Mouse (Mus musculus): ENCODE measurements at regions not wholly inside any gene's neighbourhood (a gene's known extent, or its start where the extent isn't known, plus 50 kb on each side); places are given as distances from the start of the nearest gene placed in this dataset.
A peak's percentile ranks its signal among the peaks of the same experiment; 100 is the strongest.

DNA sequence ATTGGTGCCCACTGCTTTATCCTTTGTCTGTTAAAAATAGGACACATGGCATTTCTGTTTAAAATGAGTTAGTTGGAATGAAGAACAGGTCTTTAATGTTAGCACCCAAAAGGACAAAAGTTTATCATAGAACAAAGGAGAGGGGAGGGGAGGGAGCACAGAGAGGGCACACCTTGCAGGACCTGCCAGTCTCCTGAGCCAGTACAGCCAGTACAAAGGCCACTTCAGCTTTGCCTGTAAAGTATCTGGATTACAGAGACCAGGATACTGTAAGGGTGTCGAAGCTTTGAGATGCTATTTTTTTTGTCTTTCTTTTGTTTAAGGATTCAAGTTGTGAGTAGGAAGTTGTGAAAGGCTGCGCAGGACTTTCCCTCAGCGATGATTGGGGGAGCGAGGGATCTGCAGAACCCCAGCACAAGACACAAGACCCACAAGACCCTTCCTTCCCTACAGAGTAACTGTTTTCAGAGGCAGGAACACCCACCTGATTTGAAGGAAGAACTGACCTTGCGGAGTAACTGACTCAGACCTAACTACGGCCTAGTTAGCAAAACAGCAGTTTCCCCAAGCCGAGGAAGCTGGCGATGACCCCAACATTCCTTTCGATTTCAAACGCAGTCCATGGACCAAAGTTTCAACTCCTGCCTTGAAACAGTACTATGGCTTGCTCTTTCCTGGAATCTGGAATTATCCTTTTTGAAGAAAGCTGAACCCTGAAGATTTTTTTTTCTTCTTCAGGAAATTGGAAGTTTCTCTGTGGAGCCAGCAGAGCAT lies 178.1 kb downstream of the Efnb2 start:
- DNase-seq = peak; percentile 14

DNA sequence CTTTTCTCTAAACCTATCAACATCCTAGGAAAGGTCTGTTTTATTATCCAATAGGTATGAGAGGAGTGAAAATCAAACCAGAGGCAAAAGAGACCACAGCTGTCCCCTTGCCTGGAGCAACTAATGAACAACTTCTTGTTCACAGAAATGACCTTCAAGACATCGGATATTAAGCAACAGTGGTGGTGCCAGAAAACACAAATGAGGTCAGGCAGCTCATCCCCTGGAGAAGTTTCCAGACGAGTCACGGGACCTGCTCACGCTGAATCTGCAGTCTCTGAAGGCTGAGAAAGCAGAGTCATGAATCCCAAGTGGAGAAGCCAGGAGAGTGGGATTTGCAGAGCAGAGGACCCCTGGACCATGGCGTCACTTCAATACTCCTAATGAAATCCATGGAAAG lies 183.6 kb downstream of the Efnb2 start:
- DNase-seq = peak; percentile 42

DNA sequence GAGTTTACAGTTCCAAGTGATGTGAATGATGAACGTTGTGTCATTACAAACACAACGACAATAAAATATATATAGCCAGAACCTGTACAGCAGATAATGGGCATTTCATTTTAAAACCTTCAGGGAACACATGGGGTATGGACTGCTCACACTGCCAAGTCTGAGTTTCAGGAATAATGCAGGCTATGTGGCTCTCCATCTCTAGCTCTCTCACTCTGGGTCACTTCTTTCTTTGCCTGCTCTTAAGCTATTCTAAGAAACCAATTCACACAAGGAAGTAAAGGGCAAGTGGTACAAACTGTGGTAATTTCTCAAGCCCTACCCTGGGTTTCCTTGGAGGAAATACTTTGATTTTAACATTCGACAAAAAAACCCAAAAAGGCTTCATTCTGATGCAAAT lies 192.5 kb downstream of the Efnb2 start:
- no peak for DNase-seq

DNA sequence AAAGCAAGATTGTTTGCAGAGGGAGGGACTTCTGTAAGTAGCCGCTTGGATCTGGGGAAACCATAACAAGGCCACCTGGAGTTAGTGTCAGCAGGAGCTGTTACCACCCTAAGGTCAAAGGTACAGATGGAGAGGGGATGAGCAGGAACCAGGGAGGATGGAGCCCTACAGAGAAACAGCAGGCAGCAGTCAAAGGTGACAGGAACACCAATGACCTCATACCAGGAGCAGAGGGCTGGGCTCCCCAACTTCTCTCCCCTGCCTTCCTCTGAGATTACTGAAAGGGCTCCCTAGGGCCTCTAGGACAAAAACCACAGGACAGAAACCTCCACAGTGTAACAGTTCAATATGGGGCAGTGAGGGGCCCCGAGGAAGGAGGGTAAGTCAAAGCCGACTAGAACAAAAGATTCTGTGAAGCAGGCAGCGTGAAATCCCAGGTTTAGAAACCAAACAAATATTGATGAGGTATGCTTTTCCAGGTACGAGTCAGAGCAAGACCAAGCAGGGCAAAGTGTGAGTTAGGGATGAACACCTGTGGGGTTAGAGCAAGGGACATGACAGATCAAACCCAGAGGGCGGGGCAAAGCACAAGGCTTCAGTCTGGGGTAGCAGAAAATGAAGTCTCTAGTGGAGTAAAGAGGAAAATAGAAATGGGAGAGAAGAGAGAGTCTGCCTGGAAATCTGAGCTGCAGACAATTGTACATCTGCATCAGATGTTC lies 194.4 kb downstream of the Efnb2 start:
- no peak for DNase-seq

DNA sequence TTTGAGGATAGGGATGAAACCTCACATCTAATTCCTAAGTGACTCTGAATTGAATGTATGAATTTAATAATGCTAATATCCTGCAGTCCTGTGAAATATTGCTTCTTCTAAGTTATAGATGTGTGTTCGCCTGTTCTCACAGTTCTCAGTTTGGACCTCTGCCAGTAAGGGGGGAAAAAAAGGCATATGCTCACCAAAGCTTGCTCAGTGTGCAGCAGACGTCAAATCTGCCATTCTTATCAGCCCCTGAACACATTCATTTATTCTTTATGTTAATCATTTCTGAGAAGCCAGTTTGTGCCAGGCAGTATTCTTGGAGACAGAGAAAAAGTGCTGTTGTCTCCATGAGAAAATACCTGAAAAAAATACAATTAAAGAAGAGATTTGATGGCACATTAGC lies 198.6 kb downstream of the Efnb2 start:
- DNase-seq = no peak

DNA sequence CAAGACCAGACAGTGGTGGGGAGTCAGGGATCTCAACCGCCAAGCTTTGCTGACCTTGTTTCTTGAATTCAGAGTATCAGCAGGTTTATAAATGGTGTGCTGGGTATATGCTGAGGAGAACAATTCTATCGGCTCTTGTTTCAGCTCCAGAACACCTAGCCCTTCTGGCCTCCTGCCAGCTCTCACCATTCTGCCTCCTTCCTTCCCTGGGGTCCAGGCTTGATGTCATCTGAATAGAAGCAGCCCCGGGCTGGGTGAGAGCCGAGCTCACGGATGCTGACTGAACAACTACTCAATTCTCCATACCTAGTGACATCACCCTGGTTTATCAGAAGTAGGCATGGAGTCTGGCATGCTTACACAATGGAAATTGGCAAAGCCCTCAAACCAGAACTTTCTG lies 203.5 kb downstream of the Efnb2 start:
- no peak for DNase-seq

DNA sequence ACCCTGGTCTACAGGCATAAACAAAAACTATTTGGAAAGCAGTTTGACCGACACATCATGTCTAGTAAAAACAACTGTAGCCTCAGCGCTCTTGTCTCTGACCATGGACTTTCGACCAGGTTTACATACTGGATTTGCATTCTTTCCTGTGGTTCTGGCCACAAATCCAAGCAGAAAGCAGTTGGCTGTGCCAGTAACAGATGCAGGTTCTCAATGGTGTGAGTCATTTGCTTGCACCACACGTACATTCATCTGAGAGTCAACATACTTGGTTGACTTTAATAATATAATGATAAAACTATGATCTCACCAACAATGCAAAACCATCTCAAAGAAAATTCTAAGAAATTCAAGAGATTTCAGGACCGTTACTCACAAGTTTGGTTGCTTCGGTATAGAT lies 207.1 kb downstream of the Efnb2 start:
- no peak for DNase-seq

DNA sequence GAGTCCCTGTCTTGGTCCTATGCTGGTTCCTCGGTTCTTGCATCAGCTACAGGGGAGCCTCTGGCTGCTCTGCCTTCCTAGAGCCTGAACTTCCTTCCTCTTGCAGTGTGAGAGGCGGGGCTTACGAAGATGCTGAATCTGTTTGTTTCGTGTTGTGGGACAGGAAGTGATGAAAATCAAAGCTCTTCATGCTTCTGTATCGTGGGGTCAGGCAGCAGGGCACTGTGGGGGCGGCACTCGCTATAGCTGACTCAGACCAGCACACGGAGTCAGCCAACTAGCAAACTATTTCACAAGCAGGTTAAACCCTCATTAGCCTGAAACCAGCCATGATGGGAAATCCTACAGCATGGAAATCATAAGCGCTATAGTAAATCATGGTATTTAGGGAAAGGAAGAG lies 208.8 kb downstream of the Efnb2 start:
- no peak for DNase-seq

DNA sequence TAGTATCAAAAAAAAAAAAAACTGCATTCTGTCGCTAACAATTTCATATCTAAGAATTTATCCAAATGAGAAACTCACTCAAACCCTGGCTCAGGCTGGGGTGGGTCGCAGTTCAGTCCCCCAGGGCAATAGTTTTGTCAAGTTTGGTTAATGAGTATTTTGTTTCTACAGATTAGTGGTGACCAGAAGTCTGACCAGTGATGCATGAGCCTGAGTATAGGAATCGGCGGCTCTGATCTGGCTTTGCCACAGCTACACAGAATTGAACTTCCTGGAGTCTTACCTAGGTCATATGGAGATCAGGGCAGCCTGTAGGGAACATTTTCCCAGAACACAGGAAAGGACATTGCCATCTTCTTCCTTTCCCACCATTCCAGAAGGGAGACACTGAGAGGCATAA lies 212.1 kb downstream of the Efnb2 start:
- no peak for DNase-seq

DNA sequence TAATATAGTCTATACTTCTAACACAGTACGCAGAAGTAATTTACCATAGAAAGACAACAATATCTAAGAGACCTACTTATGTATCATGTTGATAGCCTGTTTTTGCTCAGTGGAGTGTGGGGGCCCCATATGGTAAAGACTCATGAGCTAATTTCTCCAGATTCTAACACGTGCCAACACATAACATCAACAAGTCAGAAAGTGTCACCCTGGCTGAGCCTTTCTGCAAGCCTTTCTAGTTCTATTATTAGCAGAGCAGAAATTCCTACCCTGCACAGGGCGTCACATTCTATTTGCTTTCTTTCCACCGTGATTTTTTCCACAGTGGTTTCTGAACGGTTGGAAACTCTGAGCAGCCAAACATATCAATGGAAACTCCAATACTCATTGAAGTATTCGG lies 219.5 kb downstream of the Efnb2 start:
- no peak for DNase-seq

DNA sequence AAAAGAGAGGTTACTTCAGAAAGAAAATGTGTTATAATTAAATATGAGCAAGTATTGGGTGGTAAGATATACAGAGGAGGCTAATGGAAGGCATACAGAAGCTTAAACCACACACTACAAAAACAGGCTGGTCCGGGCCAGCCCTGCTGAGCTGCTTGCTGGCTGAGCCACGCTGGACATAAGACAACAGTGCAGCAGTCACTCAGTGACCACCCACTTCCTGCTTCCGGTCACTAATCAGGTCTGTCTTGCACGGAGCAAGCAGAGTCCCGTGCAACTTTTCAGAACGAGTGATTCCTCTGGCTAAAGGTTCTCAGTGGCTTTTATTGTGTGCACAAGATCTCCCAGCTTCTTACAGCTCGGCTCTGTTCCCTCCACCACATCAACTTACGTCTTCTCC lies 220.1 kb downstream of the Efnb2 start:
- DNase-seq = peak; percentile 17

DNA sequence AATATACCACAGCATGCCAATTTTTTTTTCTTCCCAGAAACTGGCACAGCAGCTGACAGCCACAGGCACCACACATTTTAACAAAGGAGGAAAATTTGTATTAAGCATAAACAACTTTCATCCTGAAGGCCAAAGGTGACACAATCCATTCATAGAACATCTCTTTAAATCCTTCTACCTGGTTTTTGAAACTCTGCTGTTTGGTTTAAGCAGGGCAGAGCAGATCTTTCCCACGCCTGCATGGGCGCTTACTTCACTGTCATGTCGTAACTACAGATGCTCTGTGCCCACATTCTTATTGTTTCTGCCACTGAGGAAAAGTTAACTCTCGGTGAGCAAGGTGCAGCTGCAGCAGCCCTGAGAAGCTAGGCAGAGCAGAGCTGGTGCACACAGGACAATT lies 234.8 kb downstream of the Efnb2 start:
- DNase-seq = no peak

DNA sequence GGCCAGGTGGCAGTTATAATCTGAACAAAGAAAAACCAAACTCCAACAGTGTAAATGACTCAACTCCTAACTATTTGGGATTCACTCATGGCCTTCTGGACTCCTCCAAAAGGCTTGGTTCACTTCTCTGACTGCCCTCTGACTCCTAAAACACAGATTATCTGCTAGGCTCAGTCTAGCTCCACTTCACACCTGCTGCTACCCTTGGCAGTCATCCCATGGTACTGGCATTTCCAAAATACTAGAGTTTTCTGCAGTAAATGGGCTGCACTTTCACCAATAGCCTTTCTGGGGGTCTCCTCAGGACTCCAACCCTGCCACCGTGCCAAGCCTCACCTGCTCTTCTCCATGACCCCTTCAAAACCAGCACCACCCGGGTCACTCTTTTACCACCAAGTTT lies 237.6 kb downstream of the Efnb2 start:
- DNase-seq = no peak

DNA sequence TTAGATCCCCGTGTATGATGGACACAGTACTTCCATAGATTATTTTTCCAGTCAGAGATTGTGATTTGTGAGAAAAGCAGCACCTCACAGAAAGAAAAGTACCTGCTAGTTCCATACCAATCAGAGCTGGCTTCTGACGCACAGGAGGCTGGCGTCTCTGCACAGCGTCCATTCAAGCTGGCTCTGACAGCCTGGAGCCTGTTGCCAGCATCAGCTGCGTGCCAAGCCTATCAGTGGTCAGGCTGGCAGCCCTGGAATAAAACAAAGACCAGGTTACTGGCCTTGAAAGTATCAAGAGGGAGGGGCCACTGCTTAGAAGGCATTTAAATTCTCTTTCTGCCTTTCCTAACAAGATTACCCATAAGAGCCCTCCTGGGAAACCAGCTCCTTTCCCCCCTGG lies 239.3 kb downstream of the Efnb2 start:
- no peak for DNase-seq

DNA sequence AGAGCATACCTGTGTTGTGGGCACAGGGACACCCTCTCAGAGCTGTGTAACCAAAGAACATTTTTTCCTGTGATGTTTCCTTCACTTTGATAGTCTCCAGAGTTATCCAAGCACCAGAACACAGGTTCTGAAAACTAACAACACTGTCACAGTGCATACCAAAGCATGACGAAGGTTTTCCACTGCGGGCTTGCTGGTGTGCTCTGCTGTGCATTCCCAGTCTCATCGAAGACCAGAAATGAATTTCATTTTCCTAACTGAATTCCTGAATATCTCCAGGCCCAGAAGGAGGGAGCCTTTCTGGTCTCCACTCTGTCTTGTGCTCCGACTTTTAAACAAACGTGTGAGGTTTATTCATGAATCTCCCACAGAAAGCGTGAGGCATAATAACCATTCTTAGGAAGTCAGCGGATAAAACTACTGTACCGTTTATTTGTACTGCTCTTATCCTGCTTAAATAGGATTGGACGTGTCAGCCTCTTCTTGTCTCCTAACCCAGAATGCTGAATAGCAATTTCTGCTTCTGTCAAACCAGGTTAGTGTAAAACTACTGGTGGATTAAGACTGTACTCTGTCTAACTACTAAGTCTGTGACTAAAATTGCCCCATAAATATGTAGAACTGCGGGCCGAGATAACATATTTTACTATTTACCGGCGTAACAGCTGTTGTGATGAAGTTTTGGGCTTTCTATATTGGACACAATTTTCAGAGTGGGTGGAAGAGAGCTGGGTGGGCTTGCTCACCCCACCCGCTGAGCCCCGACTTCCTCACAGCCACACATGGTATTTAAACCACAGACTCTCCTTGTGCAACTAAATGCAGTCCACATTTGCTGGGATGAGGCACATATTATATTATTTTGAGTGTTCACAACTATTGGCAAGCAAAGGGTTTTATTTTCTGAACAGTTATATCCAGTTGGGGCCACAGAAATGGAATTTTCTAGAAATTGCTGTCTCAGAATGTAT lies 241.4 kb downstream of the Efnb2 start:
- DNase-seq = no peak

DNA sequence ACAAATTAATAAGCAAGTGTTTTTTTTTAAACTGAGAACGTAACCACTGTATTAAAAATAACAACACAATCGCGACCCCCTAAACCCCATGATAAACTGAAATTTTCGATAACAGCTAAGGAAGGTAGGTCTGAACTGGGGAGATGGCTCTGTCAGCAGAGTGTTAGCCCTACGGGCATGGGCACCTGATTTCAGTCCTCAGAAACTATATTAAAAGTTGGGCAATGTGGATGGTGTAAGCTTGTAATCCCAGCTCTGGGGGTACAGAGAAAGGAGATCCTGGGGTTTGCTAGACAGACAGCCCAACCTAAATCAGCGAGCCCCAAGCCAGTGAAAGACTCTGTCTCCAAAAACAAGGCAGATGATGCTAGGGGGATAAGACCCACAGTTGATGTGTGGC lies 242.1 kb downstream of the Efnb2 start:
- no peak for DNase-seq

DNA sequence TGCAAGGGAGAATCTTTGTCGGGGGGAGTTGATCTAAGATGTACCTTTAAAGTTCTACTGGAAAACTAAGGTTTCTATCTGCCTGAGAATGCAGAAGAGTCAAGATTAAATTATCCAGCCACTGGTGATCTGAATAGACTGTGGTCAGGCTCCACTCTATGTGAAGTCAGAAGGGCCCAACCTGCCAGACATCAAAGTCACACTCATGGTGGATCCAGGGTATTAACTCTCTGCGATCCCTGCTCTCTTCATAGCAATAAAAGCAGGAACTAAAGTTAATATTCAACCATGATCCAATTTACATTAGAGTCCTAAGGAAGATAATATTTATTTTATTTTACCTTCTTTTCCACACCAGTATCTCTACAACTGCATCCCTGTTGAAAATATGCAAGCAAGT lies 242.5 kb downstream of the Efnb2 start:
- no peak for DNase-seq

DNA sequence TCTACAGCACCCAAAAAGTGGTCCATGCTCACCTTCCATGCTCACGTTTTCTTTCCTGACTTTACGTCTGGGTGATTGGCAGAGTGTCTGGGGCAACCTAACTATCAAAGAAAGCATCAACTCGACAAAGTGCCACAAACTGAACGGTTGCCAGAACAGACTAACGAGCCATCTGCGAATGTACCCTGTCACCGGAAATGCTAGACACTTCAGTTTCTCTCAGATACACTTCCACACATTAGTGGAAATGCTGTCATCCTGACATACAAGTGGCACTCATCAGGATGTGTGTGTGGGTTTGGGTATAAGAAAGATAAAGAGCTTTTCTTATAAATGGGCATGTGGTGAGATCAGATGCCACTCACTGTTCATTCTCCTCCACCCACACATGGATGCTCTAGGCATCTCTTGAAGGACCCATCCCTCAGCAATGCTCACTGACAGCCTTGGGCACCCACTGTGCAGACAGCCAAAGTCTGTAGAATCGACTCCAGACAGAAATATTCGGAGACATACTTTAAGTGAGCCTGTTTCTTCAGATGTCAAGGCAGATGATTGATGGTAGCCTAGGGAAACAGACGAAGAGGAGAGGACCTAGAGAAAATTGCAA lies 244.8 kb downstream of the Efnb2 start:
- DNase-seq = no peak

DNA sequence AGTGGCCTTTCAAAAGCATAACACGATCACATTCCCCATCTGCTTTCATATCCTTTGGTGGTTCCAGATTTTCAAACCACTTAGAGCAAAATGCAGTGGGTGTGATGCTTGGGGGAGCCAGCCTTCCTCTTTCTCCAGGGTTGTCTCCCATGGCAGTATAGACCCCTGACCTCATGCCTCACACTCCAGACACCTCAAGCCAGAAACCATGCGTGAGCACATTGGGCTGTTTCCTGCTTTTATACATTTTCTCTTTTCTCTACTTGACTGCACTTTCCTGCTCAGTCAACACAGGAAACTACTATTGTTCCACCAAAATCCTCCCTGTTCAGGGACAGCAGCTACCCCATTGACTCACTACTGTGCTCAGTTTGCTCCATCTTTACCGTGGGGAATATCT lies 253.7 kb downstream of the Efnb2 start:
- no peak for DNase-seq

DNA sequence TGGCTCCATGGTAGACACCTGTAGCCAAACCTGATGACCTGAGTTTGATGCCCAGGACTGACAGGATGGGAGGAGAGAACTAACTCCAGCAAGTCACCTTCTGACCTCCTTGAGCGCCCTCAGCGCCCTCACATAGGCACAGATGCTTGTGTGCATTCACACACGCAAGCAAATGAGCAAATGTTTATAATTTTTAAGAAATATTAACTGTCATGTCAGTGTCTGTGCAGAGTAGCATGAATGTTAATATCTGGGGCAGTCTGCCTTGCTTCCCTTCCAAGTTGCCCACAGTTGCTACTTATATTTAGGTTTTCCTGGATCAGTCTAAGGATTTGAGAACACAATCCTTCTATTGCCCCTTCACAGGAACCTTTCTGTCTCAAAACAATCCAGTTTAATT lies 257.6 kb downstream of the Efnb2 start:
- no peak for DNase-seq

DNA sequence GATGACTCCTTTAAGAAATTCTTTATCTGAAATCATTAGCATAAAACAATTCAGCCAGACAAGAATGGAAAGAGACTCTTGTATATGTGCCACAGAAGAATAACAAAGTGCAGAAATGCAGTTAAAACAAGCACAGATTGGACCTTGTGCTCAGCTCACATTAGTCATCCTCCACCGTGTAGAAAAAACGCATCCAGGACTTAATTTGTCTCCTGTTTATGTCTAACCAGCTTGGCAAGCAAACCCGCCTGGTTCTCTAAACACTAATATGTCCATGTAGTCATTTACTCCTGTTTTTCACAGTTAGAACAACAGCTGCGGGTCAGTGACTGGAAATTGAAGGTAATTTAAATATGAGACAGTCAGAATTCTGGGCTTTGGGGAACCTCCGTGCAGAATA lies 268.7 kb downstream of the Efnb2 start:
- DNase-seq = peak; percentile 55

DNA sequence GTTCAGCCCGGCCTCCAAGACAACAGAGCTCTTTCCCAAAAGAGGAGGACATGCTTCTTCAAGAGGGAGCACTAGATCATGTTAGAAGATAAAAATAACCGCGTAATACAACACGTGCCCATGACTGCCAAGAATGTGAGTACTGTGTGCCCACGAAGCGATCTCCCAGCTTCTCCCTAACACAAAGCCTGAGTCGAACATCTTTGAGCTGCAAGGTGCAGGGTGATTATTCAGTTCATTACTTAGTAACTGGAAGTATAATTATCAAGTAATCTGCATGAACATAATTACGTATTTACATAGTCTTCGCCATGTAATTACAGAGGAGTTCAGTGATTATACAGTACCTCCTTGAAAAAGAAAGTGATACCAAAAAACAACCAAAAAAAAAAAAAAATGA lies 269.7 kb downstream of the Efnb2 start:
- DNase-seq = no peak

DNA sequence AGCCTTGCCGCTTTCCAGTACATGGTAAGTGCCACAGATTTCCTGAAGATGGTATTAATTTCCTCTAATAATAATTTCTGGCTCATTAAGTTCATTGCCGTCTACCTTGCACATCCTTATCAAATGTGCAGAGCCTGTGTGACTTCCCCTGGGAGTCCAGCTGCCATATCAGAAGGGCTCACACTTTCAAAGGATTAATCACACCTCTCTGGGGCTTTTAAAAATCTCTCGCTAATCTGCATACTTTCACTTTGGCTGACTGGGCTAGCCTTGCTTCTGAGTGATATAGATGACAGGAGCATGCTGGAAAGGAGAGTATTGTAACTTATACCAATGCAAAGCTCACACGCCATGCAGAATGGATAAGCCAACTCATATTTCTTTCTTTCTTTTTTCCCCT lies 282.8 kb downstream of the Efnb2 start:
- no peak for DNase-seq
